Mouse (Mus musculus): ENCODE results near the gene Brd3os. TPM values are rescaled to one million over a fixed set of nuclear protein-coding genes. Genes with fewer than 3 reads are reported as not detected.

Brd3os gene
- total RNA-seq, 2 experiments from 2014 or later, result 27.9 to 29.1 TPM

GRCm38 (mm10) chr2:27417648-27418153, 24.4 kb upstream of the Brd3os start:
- intact Hi-C loops (cut with DNase I), result no loop called here
- DNase-seq (ENCODE audit: extremely low spot score in 1 of 2, low spot score in 2 of 2), result no peak

GRCm38 (mm10) chr2:27418577-27419070, 23.5 kb upstream of the Brd3os start:
- intact Hi-C loops (cut with DNase I), result no loop called here
- DNase-seq (ENCODE audit: extremely low spot score in 1 of 2, low spot score in 2 of 2), result no peak

GRCm38 (mm10) chr2:27421293-27422068, 20.6 kb upstream of the Brd3os start:
- peak in 1 of 2 experiments; percentile 68 for DNase-seq (ENCODE audit: extremely low spot score in 1 of 2, low spot score in 2 of 2)
- intact Hi-C loops (cut with DNase I), result no loop called here

GRCm38 (mm10) chr2:27423596-27423995, 18.5 kb upstream of the Brd3os start:
- intact Hi-C loops (cut with DNase I), result no loop called here
- DNase-seq (ENCODE audit: extremely low spot score in 1 of 2, low spot score in 2 of 2), result no peak

- peak in 1 of 2 experiments; percentile 40 for DNase-seq (ENCODE audit: extremely low spot score in 1 of 2, low spot score in 2 of 2)
- intact Hi-C loops (cut with DNase I), result no loop called here
Observed at GRCm38 (mm10) chr2:27425161-27425611, 16.9 kb upstream of the Brd3os start.

- intact Hi-C loops (cut with DNase I), result no loop called here
- DNase-seq (ENCODE audit: extremely low spot score in 1 of 2, low spot score in 2 of 2), result peak in 1 of 2 experiments; percentile 65
Observed at GRCm38 (mm10) chr2:27425751-27426405, 16.2 kb upstream of the Brd3os start.

- intact Hi-C loops (cut with DNase I), result no loop called here
- DNase-seq (ENCODE audit: extremely low spot score in 1 of 2, low spot score in 2 of 2), result no peak
Observed at GRCm38 (mm10) chr2:27426406-27426854, 15.7 kb upstream of the Brd3os start.

GRCm38 (mm10) chr2:27426855-27427457, 15.2 kb upstream of the Brd3os start, which contains the start of gene Vav2:
TSS of gene Vav2 (minus strand) at chr2:27427033.
- intact Hi-C loops (cut with DNase I), result loop anchor here (1.0 kb wide), 1 partner anchor 138 kb away; no protein-coding TSS in a partner anchor
- peak; percentile 72 to 94 for DNase-seq (ENCODE audit: extremely low spot score in 1 of 2, low spot score in 2 of 2)

GRCm38 (mm10) chr2:27428071-27428470, 14.1 kb upstream of the Brd3os start:
- DNase-seq (ENCODE audit: extremely low spot score in 1 of 2, low spot score in 2 of 2), result peak; percentile 84 to 87
- intact Hi-C loops (cut with DNase I), result no loop called here

- peak; percentile 58 to 70 for DNase-seq (ENCODE audit: extremely low spot score in 1 of 2, low spot score in 2 of 2)
- intact Hi-C loops (cut with DNase I), result no loop called here
Observed at GRCm38 (mm10) chr2:27430621-27431020, 11.5 kb upstream of the Brd3os start.

GRCm38 (mm10) chr2:27432599-27432998, 9.5 kb upstream of the Brd3os start:
- DNase-seq (ENCODE audit: extremely low spot score in 1 of 2, low spot score in 2 of 2), result no peak
- intact Hi-C loops (cut with DNase I), result no loop called here

GRCm38 (mm10) chr2:27437876-27438275, 4.2 kb upstream of the Brd3os start:
- no peak for DNase-seq (ENCODE audit: extremely low spot score in 1 of 2, low spot score in 2 of 2)
- intact Hi-C loops (cut with DNase I), result no loop called here

GRCm38 (mm10) chr2:27438281-27438680, 3.8 kb upstream of the Brd3os start:
- no peak for DNase-seq (ENCODE audit: extremely low spot score in 1 of 2, low spot score in 2 of 2)
- intact Hi-C loops (cut with DNase I), result no loop called here

GRCm38 (mm10) chr2:27442708-27443449, 755 bp downstream of the Brd3os start:
- no peak for DNase-seq (ENCODE audit: extremely low spot score in 1 of 2, low spot score in 2 of 2)
- intact Hi-C loops (cut with DNase I), result no loop called here

- no peak for DNase-seq (ENCODE audit: extremely low spot score in 1 of 2, low spot score in 2 of 2)
- intact Hi-C loops (cut with DNase I), result no loop called here
Observed at GRCm38 (mm10) chr2:27443450-27443708, 1.3 kb downstream of the Brd3os start.

- DNase-seq (ENCODE audit: extremely low spot score in 1 of 2, low spot score in 2 of 2), result no peak
- intact Hi-C loops (cut with DNase I), result no loop called here
Observed at GRCm38 (mm10) chr2:27445910-27446309, 3.8 kb downstream of the Brd3os start.

- no peak for DNase-seq (ENCODE audit: extremely low spot score in 1 of 2, low spot score in 2 of 2)
- intact Hi-C loops (cut with DNase I), result no loop called here
Observed at GRCm38 (mm10) chr2:27446812-27447211, 4.7 kb downstream of the Brd3os start.

GRCm38 (mm10) chr2:27447782-27448181, 5.7 kb downstream of the Brd3os start:
- no peak for DNase-seq (ENCODE audit: extremely low spot score in 1 of 2, low spot score in 2 of 2)
- intact Hi-C loops (cut with DNase I), result no loop called here

GRCm38 (mm10) chr2:27450226-27450625, 8.1 kb downstream of the Brd3os start:
- DNase-seq (ENCODE audit: extremely low spot score in 1 of 2, low spot score in 2 of 2), result no peak
- intact Hi-C loops (cut with DNase I), result loop anchor here (5.0 kb wide), 1 partner anchor 82 kb away; no protein-coding TSS in a partner anchor

Measured in left cerebral cortex, postnatal 10 days (tissue).